Mouse (Mus musculus) liver, postnatal 0 days (tissue): ENCODE data around the gene Qtrt1. TPM values are rescaled to one million over a fixed set of nuclear protein-coding genes. Genes with fewer than 3 reads are reported as not detected.
A peak's percentile ranks its signal among the peaks of the same experiment; 100 is the strongest.

ENCODE experiments used
- ATAC-seq: fragments of 200-750 bp; cut with Nextera tagmentation; 2 replicates; pipeline ENCODE4 v1.8.0; 2017; ENCODE audit warnings: mild to moderate bottlenecking, moderate library complexity
- DNase-seq: peaks from one replicate; pipeline ENCODE4 v3.0.0-alpha.2; 2016
- H3K27ac ChIP-seq: fragments of 300-500 bp; sonication (generic); 2 replicates; pipeline ENCODE4 v1.5.1; 2014; ENCODE audit warnings: antibody characterized with exemption, moderate library complexity, mild to moderate bottlenecking, low read depth
- H3K27me3 ChIP-seq: fragments of 300-500 bp; sonication (generic); 2 replicates; pipeline ENCODE4 v1.6.1; 2014; ENCODE audit warnings: low read length, control low read depth, mixed read lengths; ENCODE audit not compliant: insufficient read depth
- H3K36me3 ChIP-seq: fragments of 300-500 bp; sonication (generic); replicated peaks from 2 replicates; pipeline ENCODE4 v1.6.1; 2014; ENCODE audit warnings: mild to moderate bottlenecking, control low read depth, low read length, moderate library complexity, mixed read lengths; ENCODE audit not compliant: insufficient read depth
- H3K4me1 ChIP-seq: fragments of 300-500 bp; sonication (generic); 2 replicates; pipeline ENCODE4 v1.6.1; 2014; ENCODE audit warnings: antibody characterized with exemption, mild to moderate bottlenecking, control low read depth; ENCODE audit not compliant: insufficient read depth
- H3K4me2 ChIP-seq: fragments of 300-500 bp; sonication (generic); 2 replicates; pipeline ENCODE4 v1.6.1; 2014; ENCODE audit warnings: low read depth, mild to moderate bottlenecking, low read length, moderate library complexity, mixed read lengths
- H3K4me3 ChIP-seq: fragments of 300-500 bp; sonication (generic); 2 replicates; pipeline ENCODE4 v1.5.1; 2014; ENCODE audit warnings: low read depth, low read length
- H3K9ac ChIP-seq: fragments of 300-500 bp; sonication (generic); replicated peaks from 2 replicates; pipeline ENCODE4 v1.6.1; 2014; ENCODE audit warnings: mild to moderate bottlenecking, moderate library complexity
- H3K9me3 ChIP-seq: fragments of 300-500 bp; sonication (generic); 2 replicates; pipeline ENCODE4 v1.6.1; 2016; ENCODE audit warnings: mild to moderate bottlenecking, control low read depth, low read length, mixed read lengths
- CTCF ChIP-seq: sonication (generic); IDR thresholded peaks from 2 replicates; pipeline ENCODE4 v1.5.1; 2016; ENCODE audit warnings: antibody characterized with exemption, low read depth
- EP300 ChIP-seq: IDR thresholded peaks from 2 replicates; pipeline ENCODE4 v1.6.1; 2016; ENCODE audit warnings: antibody characterized with exemption, low read depth, mild to moderate bottlenecking
- WGBS: fragments of 180-500 bp; shearing (Covaris S2); extraction: QIAGEN DNeasy Blood & Tissue Kit; methylation state at CpG from one replicate; pipeline ENCODE4 v1.1.7; 2014; ENCODE audit not compliant: insufficient replicate concordance; 5-methylcytosine and 5-hydroxymethylcytosine counted together
- polyA plus RNA-seq: library from polyadenylated mRNA; unstranded; fragments of >200 nt; fragmentation: Nextera tagmentation; extraction: Ambion mirVana; gene quantifications from 2 replicates; pipeline ENCODE4 v1.2.1, GENCODE M21; 2015

Gene Qtrt1
- polyA plus RNA-seq, 1 experiment from 2014 or later: 13.7 TPM

GRCm38 (mm10) chr9:21397170-21397569 is 14.5 kb upstream of the Qtrt1 start:
- TF ChIP-seq CTCF (no peak), EP300 (no peak)
- 93% methylated on average over 3 of the region's 3 CpGs for WGBS

DNA sequence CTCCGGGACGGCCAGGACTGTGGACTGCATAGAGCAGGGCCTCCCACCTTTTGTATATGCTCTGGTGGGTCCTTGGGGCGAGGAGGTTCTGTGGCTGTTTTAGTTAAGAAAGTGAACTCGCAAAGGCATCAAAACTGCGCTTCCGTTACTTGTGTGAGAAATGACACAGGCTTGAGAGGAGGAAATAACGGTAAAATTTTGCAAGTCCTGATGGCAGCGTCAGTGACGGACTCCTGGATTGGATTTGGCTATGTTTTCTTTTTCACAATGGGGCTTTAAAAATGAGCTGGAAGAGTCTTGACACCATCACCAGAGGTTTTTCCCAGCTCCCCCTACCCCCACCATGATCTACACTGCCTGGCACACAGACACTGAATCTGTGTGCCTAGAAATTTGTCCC is 10.6 kb upstream of the Qtrt1 start:
- Histone ChIP-seq H3K9me3 (no peaks in the 10 kb centered on the region), H3K27ac (no peak overlapping the region), H3K9ac (no peak overlapping the region), H3K27me3 (no peaks in the 10 kb centered on the region), H3K4me3 (no peak overlapping the region), H3K4me1 (no peaks in the 10 kb centered on the region), H3K4me2 (no peak overlapping the region), H3K36me3 (peaks cover 76% of the 10 kb centered on the region)
- 89% methylated on average over 9 of the region's 9 CpGs for WGBS
- TF ChIP-seq CTCF (no peak), EP300 (no peak)
- DNase-seq (no peak), ATAC-seq (no peak)

More at GRCm38 (mm10) chr9:21397170-21397569, 14.5 kb upstream of the Qtrt1 start:
- no peaks in the 10 kb centered on the region for H3K4me1 ChIP-seq
- H3K9me3 ChIP-seq: no peaks in the 10 kb centered on the region
- H3K9ac ChIP-seq: no peak overlapping the region
- peaks cover 79% of the 10 kb centered on the region for H3K36me3 ChIP-seq
- DNase-seq (no peak), ATAC-seq (no peak)
- no peaks in the 10 kb centered on the region for H3K27me3 ChIP-seq
- no peak overlapping the region for H3K4me3 ChIP-seq
- no peak overlapping the region for H3K27ac ChIP-seq
- no peak overlapping the region for H3K4me2 ChIP-seq

DNA sequence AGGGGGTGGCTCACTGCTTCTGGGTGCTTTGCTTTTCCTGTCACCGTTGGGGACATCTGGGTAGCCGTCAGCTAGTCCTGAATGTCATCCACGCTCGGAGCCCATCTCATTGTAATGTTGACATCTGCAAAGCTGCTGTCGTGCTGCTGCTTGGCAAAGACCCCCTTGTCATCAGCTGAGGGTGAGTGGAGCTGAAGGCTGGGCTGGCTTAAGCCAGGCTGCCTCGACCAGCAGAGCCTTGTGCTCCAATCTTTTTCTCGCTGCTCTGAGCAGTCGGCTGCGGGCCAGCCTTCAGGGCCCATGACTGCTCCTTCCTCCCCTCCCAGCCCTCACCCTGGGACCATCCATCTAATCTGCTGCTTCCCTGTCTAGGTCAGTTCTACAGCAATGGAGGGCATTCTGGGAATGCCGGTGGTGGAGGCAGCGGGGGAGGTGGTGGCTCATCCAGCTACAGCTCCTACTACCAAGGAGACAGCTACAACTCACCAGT is 8.8 kb upstream of the Qtrt1 start:
- Histone ChIP-seq H3K9ac (no peak overlapping the region), H3K36me3 (peaks cover 70% of the 10 kb centered on the region), H3K27me3 (no peaks in the 10 kb centered on the region), H3K4me3 (no peak overlapping the region), H3K4me2 (no peak overlapping the region), H3K27ac (no peak overlapping the region), H3K9me3 (no peaks in the 10 kb centered on the region), H3K4me1 (no peaks in the 10 kb centered on the region)
- ATAC-seq: no peak
- 92% methylated on average over 11 of the region's 11 CpGs for WGBS
- DNase-seq: no peak
- TF ChIP-seq CTCF (no peak), EP300 (no peak)

DNA sequence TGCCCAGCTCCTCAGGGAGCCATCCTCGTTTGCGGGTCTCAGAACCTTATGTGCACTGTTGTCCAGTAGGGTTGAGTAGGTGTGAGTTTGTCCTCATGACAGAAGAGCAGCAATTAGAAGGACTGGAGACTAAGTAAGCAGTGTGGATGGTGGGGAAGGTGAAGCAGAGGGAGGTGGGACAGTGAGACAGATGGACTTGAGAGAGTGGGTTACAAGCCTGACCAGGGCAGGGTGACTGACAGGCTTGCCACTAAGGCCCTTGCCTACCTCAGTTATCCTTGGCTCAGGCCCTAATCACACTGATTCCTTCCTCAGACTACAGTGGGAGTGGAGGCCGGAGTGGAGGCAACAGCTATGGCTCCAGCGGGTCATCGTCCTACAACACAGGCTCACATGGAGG is 7.9 kb upstream of the Qtrt1 start:
- H3K9ac ChIP-seq: no peak overlapping the region
- H3K36me3 ChIP-seq: peaks cover 61% of the 10 kb centered on the region
- H3K4me3 ChIP-seq: no peak overlapping the region
- ATAC-seq (no peak), DNase-seq (no peak)
- no peaks in the 10 kb centered on the region for H3K9me3 ChIP-seq
- WGBS: 92% methylated on average over 5 of the region's 5 CpGs
- TF ChIP-seq EP300 (no peak), CTCF (no peak)
- H3K4me2 ChIP-seq: no peak overlapping the region
- H3K4me1 ChIP-seq: 0 out of 2 replicates have a peak, but pooled peaks cover 2% of the 10 kb centered on the region
- no peaks in the 10 kb centered on the region for H3K27me3 ChIP-seq
- no peak overlapping the region for H3K27ac ChIP-seq

- TF ChIP-seq CTCF (no peak), EP300 (no peak)
- ATAC-seq (no peak), DNase-seq (no peak)
- Histone ChIP-seq H3K4me2 (no peak overlapping the region), H3K4me1 (0 out of 2 replicates have a peak, but pooled peaks cover 2% of the 10 kb centered on the region), H3K27ac (no peak overlapping the region), H3K9me3 (no peaks in the 10 kb centered on the region), H3K4me3 (no peak overlapping the region), H3K36me3 (peaks cover 46% of the 10 kb centered on the region), H3K27me3 (no peaks in the 10 kb centered on the region), H3K9ac (no peak overlapping the region)
- WGBS: 67% methylated on average over 4 of the region's 4 CpGs
Observed at GRCm38 (mm10) chr9:21405525-21405924, 6.1 kb upstream of the Qtrt1 start.

- peak; percentile 68 for DNase-seq
- WGBS: 11% methylated on average over 4 of the region's 4 CpGs
Observed at GRCm38 (mm10) chr9:21407951-21408350, 3.7 kb upstream of the Qtrt1 start.

More at GRCm38 (mm10) chr9:21407951-21408350, 3.7 kb upstream of the Qtrt1 start:
- no peaks in the 10 kb centered on the region for H3K9me3 ChIP-seq
- no peak overlapping the region for H3K27ac ChIP-seq
- no peak overlapping the region for H3K9ac ChIP-seq
- peak; percentile 31; the same call in 1 of the 2 replicates for ATAC-seq
- peaks cover 17% of the 10 kb centered on the region for H3K4me1 ChIP-seq
- no peaks in the 10 kb centered on the region for H3K27me3 ChIP-seq
- no peak overlapping the region for H3K4me3 ChIP-seq
- no peak overlapping the region for H3K4me2 ChIP-seq
- TF ChIP-seq EP300 (no peak), CTCF (no peak)
- peaks cover 33% of the 10 kb centered on the region for H3K36me3 ChIP-seq
